Mouse (Mus musculus) CD4-positive, CD25-positive, alpha-beta regulatory T cell, adult 9 weeks (primary cell): ENCODE measurements around the gene Hist1h1t. TPM values are rescaled to one million over a fixed set of nuclear protein-coding genes. Genes with fewer than 3 reads are reported as not detected.

Experiments
- polyA plus RNA-seq: library from polyadenylated mRNA; unstranded; fragments of 100-300 nt; shearing (Covaris generic); gene quantifications from one replicate; pipeline ENCODE4 v1.2.1, GENCODE M21; 2017

Gene Hist1h1t
- polyA plus RNA-seq = not detected

GRCm38 (mm10) chr13:23695514-23695913 lies at the start of gene Hist1h1t:
Gene Hist1h1t, plus strand, starts transcription at chr13:23695814.

GRCm38 (mm10) chr13:23683755-23684281 lies 11.8 kb upstream of the Hist1h1t start, which contains the start of the genes Hist1h2ac and Hist1h2bc:
Gene Hist1h2ac, minus strand, starts transcription at chr13:23683948.
Gene Hist1h2bc, plus strand, starts transcription at chr13:23684199.

GRCm38 (mm10) chr13:23698300-23698693 lies 2.7 kb downstream of the Hist1h1t start, which contains the start of gene Hist1h4c:
Gene Hist1h4c, minus strand, starts transcription at chr13:23698454.

GRCm38 (mm10) chr13:23710374-23711089 lies 14.9 kb downstream of the Hist1h1t start, which contains the start of gene Hfe:
Gene Hfe, minus strand, starts transcription at chr13:23710854.

GRCm38 (mm10) chr13:23738677-23739068 lies 43.1 kb downstream of the Hist1h1t start, which contains the start of gene Hist1h1c:
Gene Hist1h1c, plus strand, starts transcription at chr13:23738808.

GRCm38 (mm10) chr13:23745381-23746161 lies 50.0 kb downstream of the Hist1h1t start, which contains the start of gene Hist1h3c:
Gene Hist1h3c, minus strand, starts transcription at chr13:23745602.

Other genes starting within 250 kb of the Hist1h1t start
- gene Btn1a1, start 229.9 kb upstream of the Hist1h1t start, polyA plus RNA-seq = not detected
- gene Btn2a2, start 207.0 kb upstream of the Hist1h1t start, polyA plus RNA-seq = not detected
- gene Hist1h4h, start 164.8 kb upstream of the Hist1h1t start, polyA plus RNA-seq = 5.4 TPM
- not detected for gene Hist1h2af, start 161.9 kb upstream of the Hist1h1t start, polyA plus RNA-seq
- not detected for gene Hist1h3g, start 160.4 kb upstream of the Hist1h1t start, polyA plus RNA-seq
- gene Hist1h2bh, start 152.4 kb upstream of the Hist1h1t start, polyA plus RNA-seq = 0.53 TPM
- 0.29 TPM for gene Hist1h3f, start 151.8 kb upstream of the Hist1h1t start, polyA plus RNA-seq
- gene Hist1h4f, start 144.2 kb upstream of the Hist1h1t start, polyA plus RNA-seq = 1.1 TPM
- 0.20 TPM for gene Hist1h1d, start 142.6 kb upstream of the Hist1h1t start, polyA plus RNA-seq
- gene Hist1h3e, start 133.4 kb upstream of the Hist1h1t start, polyA plus RNA-seq = 0.83 TPM
- 0.97 TPM for gene Hist1h2ae, start 124.6 kb upstream of the Hist1h1t start, polyA plus RNA-seq
- gene Hist1h2bg, start 124.4 kb upstream of the Hist1h1t start, polyA plus RNA-seq = 2.8 TPM
- gene Hist1h2bf, start 121.6 kb upstream of the Hist1h1t start, polyA plus RNA-seq = not detected
- gene Hist1h2ad, start 121.4 kb upstream of the Hist1h1t start, polyA plus RNA-seq = not detected
- not detected for gene Hist1h3d, start 120.1 kb upstream of the Hist1h1t start, polyA plus RNA-seq
- gene Hist1h4d, start 114.2 kb upstream of the Hist1h1t start, polyA plus RNA-seq = 36.0 TPM
- gene Hist1h2be, start 74.7 kb upstream of the Hist1h1t start, polyA plus RNA-seq = 2.7 TPM
- 6.7 TPM for gene Hist1h1e, start 73.3 kb upstream of the Hist1h1t start, polyA plus RNA-seq
- gene Hist1h2ac, start 11.9 kb upstream of the Hist1h1t start, polyA plus RNA-seq = 0.36 TPM
- gene Hist1h2bc, start 11.6 kb upstream of the Hist1h1t start, polyA plus RNA-seq = 6.1 TPM
- 3.7 TPM for gene Hist1h4c, start 2.6 kb downstream of the Hist1h1t start, polyA plus RNA-seq
- 0.92 TPM for gene Hfe, start 15.0 kb downstream of the Hist1h1t start, polyA plus RNA-seq
- gene Hist1h1c, start 43.0 kb downstream of the Hist1h1t start, polyA plus RNA-seq = 11.3 TPM
- gene Hist1h3c, start 49.8 kb downstream of the Hist1h1t start, polyA plus RNA-seq = not detected
- gene Hist1h2bb, start 50.9 kb downstream of the Hist1h1t start, polyA plus RNA-seq = 0.86 TPM
- gene Hist1h2ab, start 55.3 kb downstream of the Hist1h1t start, polyA plus RNA-seq = not detected
- 0.67 TPM for gene Hist1h3b, start 56.5 kb downstream of the Hist1h1t start, polyA plus RNA-seq
- gene Hist1h4b, start 61.2 kb downstream of the Hist1h1t start, polyA plus RNA-seq = 9.6 TPM
- not detected for gene Hist1h4a, start 65.4 kb downstream of the Hist1h1t start, polyA plus RNA-seq
- gene Hist1h3a, start 66.6 kb downstream of the Hist1h1t start, polyA plus RNA-seq = 1.6 TPM
- 1.3 TPM for gene Hist1h1a, start 67.9 kb downstream of the Hist1h1t start, polyA plus RNA-seq
- not detected for gene Trim38, start 74.1 kb downstream of the Hist1h1t start, polyA plus RNA-seq
- not detected for gene Slc17a2, start 111.2 kb downstream of the Hist1h1t start, polyA plus RNA-seq
- gene Slc17a3, start 143.6 kb downstream of the Hist1h1t start, polyA plus RNA-seq = not detected
- gene Slc17a1, start 171.9 kb downstream of the Hist1h1t start, polyA plus RNA-seq = not detected
- gene Slc17a4, start 219.2 kb downstream of the Hist1h1t start, polyA plus RNA-seq = not detected
- not detected for gene Hist1h2ba, start 238.3 kb downstream of the Hist1h1t start, polyA plus RNA-seq
- not detected for gene Hist1h2aa, start 238.6 kb downstream of the Hist1h1t start, polyA plus RNA-seq